21 mouse cellular contexts compared by ENCODE assay signal in the genomic region with DNA sequence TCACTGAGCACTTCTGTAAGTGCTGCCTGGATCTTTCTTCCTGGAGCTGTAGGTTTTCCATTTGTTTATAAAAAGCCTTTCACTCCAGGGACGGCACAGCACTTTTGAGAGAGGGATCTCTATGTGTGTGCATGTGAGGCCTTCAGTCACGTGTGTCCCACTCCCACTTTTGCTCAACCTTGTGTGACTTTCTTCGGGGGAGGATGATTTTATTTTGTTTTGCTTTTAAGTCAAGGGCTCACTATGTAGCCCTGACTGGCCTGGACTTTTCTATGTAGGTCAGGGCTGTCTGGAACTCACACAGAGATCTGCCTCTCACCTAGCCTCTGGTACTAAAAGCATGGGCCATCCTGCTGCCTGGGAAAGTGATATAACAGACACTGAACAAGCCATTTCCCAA.
"Had no signal": no experiment of that assay in that cellular context is flagged by ENCODE, and none has a peak within 500 bp of the region (broad histone marks: within the 10 kb centered on the region; RNA-seq: fewer than 3 reads in every experiment).

No protein-coding gene starts in this region.

- H3K9me3 ChIP-seq: limb, embryonic 10.5 days; limb, embryonic 13.5 days; liver, embryonic 12.5 days; liver, embryonic 15.5 days; lung, embryonic 15.5 days; midbrain, embryonic 12.5 days; midbrain, embryonic 15.5 days; neural tube, embryonic 12.5 days; neural tube, embryonic 15.5 days had no signal

- H3K4me1 ChIP-seq: midbrain, embryonic 12.5 days; neural tube, embryonic 12.5 days; neural tube, embryonic 15.5 days had no signal

- H3K27me3 ChIP-seq: limb, embryonic 13.5 days; liver, embryonic 12.5 days; liver, embryonic 15.5 days; lung, embryonic 15.5 days; midbrain, embryonic 12.5 days; midbrain, embryonic 15.5 days; neural tube, embryonic 12.5 days; neural tube, embryonic 15.5 days had no signal

- H3K4me3 ChIP-seq: layer of hippocampus, adult 2 months; limb, embryonic 10.5 days; limb, embryonic 13.5 days; liver, embryonic 12.5 days; liver, embryonic 15.5 days; lung, embryonic 15.5 days; midbrain, embryonic 12.5 days; midbrain, embryonic 15.5 days; neural tube, embryonic 12.5 days; neural tube, embryonic 15.5 days had no signal

- H3K36me3 ChIP-seq: midbrain, embryonic 12.5 days; midbrain, embryonic 15.5 days; neural tube, embryonic 12.5 days; neural tube, embryonic 15.5 days had no signal

- DNase-seq: kidney, adult 9 months; kidney, postnatal 14 days; layer of hippocampus, adult 9-11 months; liver; lung, adult 18-20 months; right cerebral cortex, adult 18-20 months; right cerebral cortex, postnatal 14 days; right cerebral cortex, postnatal 4 days; thymus, postnatal 25 days had no signal

- H3K27ac ChIP-seq: layer of hippocampus, adult 2 months; limb, embryonic 10.5 days; limb, embryonic 13.5 days; liver, embryonic 12.5 days; liver, embryonic 15.5 days; lung, embryonic 15.5 days; macrophage; midbrain, embryonic 12.5 days; midbrain, embryonic 15.5 days; neural tube, embryonic 12.5 days; neural tube, embryonic 15.5 days had no signal

- H3K9ac ChIP-seq: limb, embryonic 13.5 days; liver, embryonic 12.5 days; liver, embryonic 15.5 days; lung, embryonic 15.5 days; midbrain, embryonic 12.5 days; midbrain, embryonic 15.5 days; neural tube, embryonic 12.5 days; neural tube, embryonic 15.5 days had no signal

- ATAC-seq: intestine, postnatal 0 days; liver, embryonic 12.5 days; midbrain, embryonic 15.5 days had no signal

- H3K4me2 ChIP-seq: limb, embryonic 13.5 days; liver, embryonic 12.5 days; liver, embryonic 15.5 days; lung, embryonic 15.5 days; midbrain, embryonic 12.5 days; midbrain, embryonic 15.5 days; neural tube, embryonic 12.5 days; neural tube, embryonic 15.5 days had no signal
